Mouse (Mus musculus): ENCODE measurements around the gene Gdpd3.

The Gdpd3 gene

GRCm38 (mm10) chr7:126801057-126801422, 34.9 kb downstream of the Gdpd3 start:
- in situ Hi-C loops (cut with MboI; ENCODE audit: low sequenced_read_pairs): no loop called here

DNA sequence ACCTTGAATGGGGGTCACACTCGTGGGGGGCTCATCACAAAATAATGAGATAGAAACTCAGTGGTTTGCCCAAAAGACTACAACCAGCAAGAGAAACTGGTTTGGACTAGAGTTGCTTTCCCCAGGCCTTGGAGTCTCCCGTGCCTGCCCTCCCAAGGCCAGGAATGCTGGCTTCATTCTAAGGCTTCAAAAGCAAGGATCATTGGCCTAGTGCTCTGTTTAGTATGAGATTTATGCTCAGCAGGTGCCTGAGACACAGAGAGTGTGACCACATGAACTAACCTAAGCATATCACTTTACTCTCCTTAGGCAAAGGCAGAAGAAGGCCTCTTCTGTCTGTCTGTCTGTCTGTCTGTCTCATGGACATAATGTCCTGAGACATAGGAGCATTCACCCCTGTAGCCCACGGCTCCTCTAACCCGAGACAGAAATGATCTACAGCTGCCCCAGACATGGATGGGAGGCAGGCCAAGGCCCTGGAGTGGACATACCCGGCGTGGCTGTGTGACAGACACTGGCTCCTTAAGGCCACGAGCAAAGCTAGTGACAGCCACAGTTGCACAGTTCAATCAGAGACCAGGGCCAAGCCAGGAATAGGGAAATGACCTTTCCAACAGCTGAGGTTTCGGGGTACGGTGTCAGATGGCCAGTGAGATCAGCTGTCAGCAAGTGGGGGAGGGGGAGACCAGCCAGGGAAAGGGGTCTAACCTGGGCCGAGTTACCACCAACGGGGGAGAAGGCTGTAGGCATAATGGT, 36.2 kb downstream of the Gdpd3 start:
- in situ Hi-C loops (cut with MboI; ENCODE audit: low sequenced_read_pairs): no loop called here

DNA sequence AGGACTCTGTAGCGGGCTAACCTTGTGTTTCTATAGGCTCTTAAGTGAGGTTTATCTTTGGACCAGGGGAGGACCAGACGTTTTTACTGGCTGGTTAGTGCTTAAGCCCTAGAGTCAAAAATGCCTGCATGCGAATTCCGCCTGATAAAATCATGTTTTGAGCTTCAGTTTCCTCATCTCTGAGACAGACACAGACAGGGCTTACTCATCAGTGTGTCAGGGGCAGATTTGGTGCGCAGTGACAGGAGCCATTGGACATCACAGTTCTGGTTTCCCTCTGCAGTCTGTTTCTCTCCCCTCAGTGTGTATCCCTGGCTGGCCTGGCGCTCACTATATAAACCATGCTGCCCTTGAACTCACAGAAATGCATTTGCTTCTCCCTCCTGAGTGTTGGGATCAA, 37.0 kb downstream of the Gdpd3 start:
- in situ Hi-C loops (cut with MboI; ENCODE audit: low sequenced_read_pairs): no loop called here

DNA sequence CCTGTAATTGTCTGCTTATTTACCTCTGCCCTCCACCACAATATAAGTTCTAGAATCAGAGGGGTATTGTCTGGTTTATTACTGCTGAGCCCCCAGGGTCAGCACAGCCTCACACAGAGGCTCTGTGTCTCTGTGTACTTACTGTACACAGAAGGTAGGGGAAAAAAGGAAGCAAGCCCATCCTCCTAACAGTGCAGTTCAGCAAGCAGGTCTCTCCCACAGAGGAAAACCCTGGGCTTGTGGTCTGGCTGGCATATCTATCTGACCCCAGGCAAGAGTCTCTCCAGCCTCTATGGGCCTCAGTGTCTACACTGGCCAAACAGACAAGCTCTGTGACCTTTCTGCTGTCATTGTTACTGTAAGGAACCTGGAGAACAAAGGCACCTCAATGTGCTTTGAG, 37.6 kb downstream of the Gdpd3 start:
- in situ Hi-C loops (cut with MboI; ENCODE audit: low sequenced_read_pairs): no loop called here

DNA sequence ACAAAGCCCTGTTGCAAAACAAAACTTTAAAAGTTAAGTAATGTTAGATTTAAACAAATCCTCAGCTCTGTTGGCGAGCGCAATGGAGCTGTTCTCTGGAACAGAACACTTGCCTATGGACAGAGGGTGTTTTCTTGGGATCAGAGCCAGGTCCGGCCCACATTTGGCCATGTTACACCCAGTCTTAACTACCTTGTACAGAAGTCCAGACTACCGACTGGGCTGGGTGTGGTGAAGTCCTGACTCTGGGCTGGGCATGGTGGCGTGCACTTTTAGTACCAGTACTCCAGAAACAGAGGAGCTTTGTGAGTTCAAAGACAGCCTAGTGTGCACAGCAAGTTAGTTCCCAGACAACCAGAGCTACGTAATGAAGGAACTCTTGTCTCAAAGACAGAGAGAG, 40.8 kb downstream of the Gdpd3 start:
- in situ Hi-C loops (cut with MboI; ENCODE audit: low sequenced_read_pairs): no loop called here

DNA sequence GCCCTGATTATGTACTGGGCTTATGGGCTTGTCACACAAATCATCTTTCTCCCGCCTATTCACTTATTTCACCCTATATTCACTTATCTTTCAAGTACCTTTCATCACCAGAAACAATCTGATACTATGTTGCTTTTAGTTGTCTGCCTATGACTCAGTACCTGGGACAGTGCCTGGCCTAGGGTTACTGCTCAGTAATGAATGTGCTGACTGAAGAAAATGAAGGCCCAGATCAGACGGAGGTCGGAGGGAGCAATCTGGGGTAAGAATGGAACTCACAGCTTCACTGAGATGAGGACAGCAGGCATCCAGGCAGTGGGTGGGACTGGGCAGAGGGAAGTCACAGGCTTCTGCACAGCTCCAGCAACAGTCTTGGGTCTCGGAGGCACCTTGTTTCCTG, 41.3 kb downstream of the Gdpd3 start:
- in situ Hi-C loops (cut with MboI; ENCODE audit: low sequenced_read_pairs): no loop called here

DNA sequence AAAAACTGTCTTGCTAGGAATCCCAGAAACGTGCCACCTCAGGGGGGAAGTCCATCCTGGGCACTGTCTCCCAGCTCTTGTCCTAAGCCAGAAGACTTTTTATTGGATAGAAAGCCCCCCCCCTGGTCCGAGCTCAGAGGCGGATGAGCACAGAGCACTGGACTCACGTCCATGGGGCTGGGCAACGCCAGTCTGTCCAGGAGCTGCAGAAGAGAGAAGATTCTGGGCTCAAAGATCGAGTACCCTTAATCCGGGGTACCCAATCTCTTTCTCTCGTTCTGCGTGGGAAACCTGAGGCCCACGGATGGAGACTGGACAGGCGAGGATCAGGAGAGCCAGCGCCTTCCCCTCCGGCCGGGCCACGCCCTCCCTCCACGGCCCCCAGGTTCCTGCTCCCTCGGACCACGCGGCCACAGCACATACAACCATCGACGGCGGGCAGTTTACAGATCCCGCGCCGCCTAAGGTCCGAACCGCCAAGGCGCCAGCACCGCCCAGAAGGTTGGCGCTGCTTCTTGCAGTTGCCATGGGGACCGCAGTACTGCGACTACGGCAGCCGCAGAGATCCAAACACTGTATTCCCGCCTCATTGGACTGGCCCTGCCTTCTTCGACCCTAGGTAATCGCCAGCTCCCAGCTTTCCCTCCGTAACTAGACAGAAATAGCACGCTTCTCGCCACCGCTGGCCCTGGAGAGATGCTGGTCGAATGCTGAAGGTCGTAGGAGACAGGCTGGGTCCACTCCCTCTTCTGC, 42.7 kb downstream of the Gdpd3 start:
- in situ Hi-C loops (cut with MboI; ENCODE audit: low sequenced_read_pairs): no loop called here

DNA sequence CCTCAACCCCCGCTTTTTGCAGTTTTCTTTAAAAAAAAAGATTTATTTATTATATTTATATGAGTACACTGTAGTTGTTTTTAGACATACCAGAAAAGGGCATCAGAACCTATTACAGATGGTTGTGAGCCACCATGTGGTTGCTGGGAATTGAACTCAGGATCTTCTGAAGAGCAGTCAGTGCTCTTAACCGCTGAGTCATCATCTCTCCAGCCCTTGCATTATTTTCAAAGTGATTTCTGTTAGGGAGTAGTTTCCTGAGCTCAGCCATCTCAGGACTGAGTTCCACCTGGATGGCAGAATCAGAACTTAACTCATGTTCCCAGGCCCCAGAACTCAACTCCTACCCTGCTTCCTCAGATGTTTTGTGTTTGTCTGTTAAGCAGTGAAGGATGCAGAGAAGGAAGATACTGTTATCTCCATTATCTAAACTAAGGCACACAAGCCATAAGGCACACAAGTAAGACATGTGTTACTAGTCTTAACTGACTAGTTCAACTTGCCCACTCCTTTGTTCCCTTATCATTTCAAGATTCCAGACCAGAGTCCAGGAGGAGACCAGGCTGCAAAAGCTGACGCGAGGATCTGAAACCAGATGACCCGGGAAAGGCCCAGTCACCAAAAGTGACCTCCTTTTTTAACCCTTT, 43.7 kb downstream of the Gdpd3 start:
- in situ Hi-C loops (cut with MboI; ENCODE audit: low sequenced_read_pairs): no loop called here

DNA sequence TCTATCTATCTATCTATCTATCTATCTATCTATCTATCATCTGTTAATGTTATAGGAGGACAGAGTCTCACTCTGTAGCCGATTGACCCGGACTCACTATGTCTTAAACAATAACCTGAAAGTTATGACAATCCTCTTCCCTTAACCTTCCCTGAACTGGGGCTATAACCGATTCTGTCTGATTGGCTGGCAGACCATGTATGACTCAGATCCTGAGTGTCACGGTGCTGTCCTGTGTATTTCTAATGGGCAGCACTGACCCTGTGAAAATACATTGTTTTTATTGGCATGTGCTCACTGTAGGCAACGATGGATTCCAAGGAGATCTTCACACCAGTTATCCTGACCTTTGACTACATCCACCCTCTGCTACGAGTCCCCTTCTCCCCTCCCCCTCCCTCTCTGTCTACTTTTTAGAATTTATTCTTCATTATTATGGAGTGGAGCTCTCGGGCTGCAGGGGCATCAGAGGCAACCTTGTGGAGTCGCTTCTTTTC, 49.6 kb downstream of the Gdpd3 start:
- in situ Hi-C loops (cut with MboI; ENCODE audit: low sequenced_read_pairs): no loop called here

- in situ Hi-C loops (cut with MboI; ENCODE audit: low sequenced_read_pairs): no loop called here
These were observed 50.4 kb downstream of the Gdpd3 start for GRCm38 (mm10) chr7:126816494-126816893.

DNA sequence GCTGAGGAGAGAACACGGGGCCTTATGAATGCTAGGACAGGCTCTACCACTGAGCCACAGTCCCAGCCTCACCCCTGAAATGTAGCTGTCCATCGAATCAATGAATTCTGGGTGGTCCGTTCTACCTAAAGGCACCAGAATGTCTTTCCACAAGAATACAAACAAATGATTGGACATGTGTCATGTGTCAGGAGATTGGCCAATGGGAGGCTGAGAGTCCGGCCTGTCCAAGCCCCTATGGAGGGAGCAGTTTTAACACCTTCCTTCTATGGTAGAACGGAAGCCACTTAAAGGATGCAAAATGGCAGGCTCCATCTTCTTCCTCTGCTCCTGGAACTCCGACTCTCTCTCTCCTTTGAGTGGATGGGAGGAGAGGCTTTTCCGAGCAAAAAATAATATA, 51.5 kb downstream of the Gdpd3 start:
- in situ Hi-C loops (cut with MboI; ENCODE audit: low sequenced_read_pairs): no loop called here

DNA sequence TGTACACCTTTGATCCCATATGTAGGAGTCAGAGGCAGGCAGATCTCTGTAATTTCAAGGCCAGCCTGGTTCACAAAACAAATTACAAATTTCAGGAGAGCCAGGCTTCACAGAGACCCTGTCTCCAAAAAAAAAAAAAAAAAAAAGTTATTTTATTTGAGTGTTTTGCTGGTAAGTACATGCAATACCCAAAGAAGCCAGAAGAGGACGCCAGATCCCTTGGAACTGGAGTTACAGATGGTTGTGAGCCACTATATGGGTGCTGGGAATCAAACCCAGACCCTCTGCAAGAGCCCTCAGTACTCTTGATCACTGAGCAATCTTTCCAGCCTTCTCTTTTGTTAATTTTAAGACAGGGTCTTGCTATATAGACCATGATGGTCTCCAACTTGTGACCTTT, 52.7 kb downstream of the Gdpd3 start:
- in situ Hi-C loops (cut with MboI; ENCODE audit: low sequenced_read_pairs): no loop called here

DNA sequence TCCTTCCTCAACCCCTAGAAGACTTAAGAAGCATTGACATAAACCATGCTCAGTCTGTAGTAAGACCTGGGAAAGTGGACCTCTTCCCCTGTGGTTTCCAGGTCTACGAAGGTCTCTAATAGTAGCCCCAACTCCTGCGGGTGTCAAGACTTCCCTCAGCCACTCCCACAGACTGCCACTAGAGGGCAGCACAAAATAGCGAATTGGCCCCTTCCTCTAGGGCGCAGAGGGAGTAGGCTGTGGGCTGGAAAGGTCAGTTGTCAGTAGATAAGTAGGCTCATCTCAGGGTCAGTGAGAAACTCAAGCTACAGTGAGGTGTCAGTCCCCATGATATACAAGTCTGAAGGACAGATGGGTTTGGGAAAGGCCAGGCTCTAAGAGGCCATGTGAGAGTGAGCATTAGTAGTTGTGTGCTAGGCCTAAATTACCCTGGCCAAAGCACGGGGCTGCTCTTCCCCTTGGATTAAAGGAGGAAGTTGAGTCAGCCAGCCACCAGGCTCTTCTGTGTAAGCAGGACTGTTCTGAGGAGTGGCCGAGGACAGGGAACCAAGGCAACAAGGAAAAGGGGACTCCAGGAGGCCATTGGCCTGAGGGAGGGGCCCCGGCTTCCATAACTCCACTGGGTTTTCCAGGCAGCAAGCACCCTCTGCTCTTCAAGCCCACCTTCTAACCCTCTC, 55.8 kb downstream of the Gdpd3 start:
- in situ Hi-C loops (cut with MboI; ENCODE audit: low sequenced_read_pairs): no loop called here

DNA sequence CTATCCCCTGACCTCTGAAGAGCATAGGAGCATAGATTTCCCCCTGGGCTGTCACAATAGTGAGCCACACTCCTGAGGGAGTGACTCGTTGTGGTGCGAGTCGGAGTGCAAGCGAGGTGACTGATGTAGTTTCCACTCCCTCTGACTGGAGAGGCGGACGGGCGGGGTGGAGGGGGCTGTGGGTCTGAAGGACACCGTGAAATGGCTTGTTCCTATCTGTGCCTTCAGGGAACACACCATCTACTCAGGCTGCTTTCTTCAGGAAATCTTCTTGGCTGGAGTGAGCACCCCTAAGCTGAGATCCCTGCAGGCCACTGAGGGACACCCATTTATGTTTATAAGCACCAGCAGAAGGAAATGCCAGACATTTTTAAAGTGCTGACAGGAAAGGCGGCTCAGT, 56.6 kb downstream of the Gdpd3 start:
- in situ Hi-C loops (cut with MboI; ENCODE audit: low sequenced_read_pairs): no loop called here

- in situ Hi-C loops (cut with MboI; ENCODE audit: low sequenced_read_pairs): no loop called here
These were observed 57.1 kb downstream of the Gdpd3 start for GRCm38 (mm10) chr7:126823202-126823711.

DNA sequence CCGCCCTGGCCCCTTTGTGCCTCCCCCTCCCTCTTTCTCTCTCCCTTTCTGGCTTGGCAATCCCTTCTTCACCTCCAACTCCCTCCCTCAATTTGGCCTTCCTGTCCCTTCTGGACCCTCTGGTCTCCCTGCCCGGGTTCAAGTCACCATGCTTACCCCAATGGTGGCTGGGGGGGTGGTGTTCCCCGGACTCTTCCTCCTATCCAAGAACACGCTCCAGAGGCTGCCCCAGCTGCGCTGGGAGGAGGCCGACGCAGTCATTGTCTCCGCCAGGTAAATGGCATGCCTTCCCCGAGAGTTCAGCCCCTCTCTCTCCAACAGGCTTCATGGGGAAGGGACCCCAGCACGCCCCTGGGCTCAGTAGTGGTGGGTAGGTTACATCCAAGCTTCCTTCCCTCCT, 57.8 kb downstream of the Gdpd3 start:
- in situ Hi-C loops (cut with MboI; ENCODE audit: low sequenced_read_pairs): no loop called here
